30 mouse cellular contexts compared by ENCODE assay signal in genomic region chr15:64007060-64007914, GRCm38 (mm10). TPM values are rescaled to one million over a fixed set of nuclear protein-coding genes. Genes with fewer than 3 reads are reported as not detected.
DNase-seq lines count a peak whose midpoint lies in the region; ATAC-seq and TF ChIP-seq lines count a peak whose summit lies in the region.
"Had no signal": no experiment of that assay in that cellular context is flagged by ENCODE, and none has a peak within 500 bp of the region (broad histone marks: within the 10 kb centered on the region; RNA-seq: fewer than 3 reads in every experiment).

No protein-coding gene starts in this region.

- 48% methylated on average over 9 of the region's 9 CpGs for WGBS in heart, embryonic 10.5 days
- WGBS in kidney, postnatal 0 days = 45% methylated on average over 9 of the region's 9 CpGs

- peak; percentile 51 for DNase-seq in heart, embryonic 10.5 days (ENCODE audit: low spot score)
- DNase-seq in heart, adult 18-20 months = no peak
- DNase-seq in kidney, postnatal 0 days (ENCODE audit: low spot score) = no peak
- no peak for DNase-seq in kidney, postnatal 10 days
- peak; percentile 36 for DNase-seq in testis, postnatal 10 days (ENCODE audit: low spot score)
- DNase-seq in testis, postnatal 14 days (ENCODE audit: low spot score) = no peak
- DNase-seq in adrenal gland, adult (ENCODE audit: inconsistent age in 2 of 2, low spot score in 1 of 2) = no peak
- no peak for DNase-seq in left cerebral cortex, postnatal 10 days (ENCODE audit: extremely low spot score in 1 of 2, low spot score in 2 of 2)
- DNase-seq: adrenal gland, postnatal 10 days; cerebellum, adult 2 months; cerebellum, postnatal 36 days; embryo, embryonic 11 days; gastrocnemius, postnatal 36 days; kidney, postnatal 14 days; lung, embryonic 14.5 days; lung, postnatal 4 days; right cerebral cortex, adult 18-20 months; right cerebral cortex, postnatal 4 days; thymus, adult 18-20 months; thymus, postnatal 36 days had no signal

- intact Hi-C loops in left cerebral cortex, postnatal 10 days (cut with DNase I) = no loop called here

- H3K4me1 ChIP-seq in heart, embryonic 10.5 days = peaks cover 16% of the 10 kb centered on the region
- peaks cover 4% of the 10 kb centered on the region; the same call in 1 of the 2 replicates for H3K4me1 ChIP-seq in kidney, postnatal 0 days (replicated peaks; ENCODE audit: insufficient read depth, low read length)
- H3K4me1 ChIP-seq: forebrain, embryonic 13.5 days had no signal

- H3K9ac ChIP-seq in kidney, postnatal 0 days (ENCODE audit: low read depth, low read length) = no peak overlapping the region
- H3K9ac ChIP-seq: embryonic facial prominence, embryonic 13.5 days; forebrain, embryonic 13.5 days; liver, embryonic 12.5 days; lung, embryonic 14.5 days had no signal

- TF ChIP-seq CTCF in kidney, postnatal 0 days (IDR thresholded peaks at IDR 0.05; ENCODE audit: low read depth) = peak; percentile 25; the same call in 1 of the 2 replicates

- no peaks in the 10 kb centered on the region for H3K27me3 ChIP-seq in heart, embryonic 10.5 days (ENCODE audit: insufficient read depth, poor library complexity, severe bottlenecking)
- no peaks in the 10 kb centered on the region for H3K27me3 ChIP-seq in kidney, postnatal 0 days (ENCODE audit: insufficient read depth, low read length)
- H3K27me3 ChIP-seq: embryonic facial prominence, embryonic 13.5 days; forebrain, embryonic 13.5 days; liver, embryonic 12.5 days had no signal

- H3K36me3 ChIP-seq in heart, embryonic 10.5 days = peaks cover 3% of the 10 kb centered on the region; the same call in 1 of the 2 replicates
- H3K36me3 ChIP-seq in kidney, postnatal 0 days (ENCODE audit: insufficient read depth, low read length) = no peaks in the 10 kb centered on the region
- H3K36me3 ChIP-seq: liver, embryonic 12.5 days; midbrain, embryonic 10.5 days had no signal

- no peak for ATAC-seq in kidney, postnatal 0 days (replicated peaks; ENCODE audit: low FRiP score, low read depth)
- ATAC-seq: CD4-positive, CD25-positive, alpha-beta regulatory T cell, adult 4 months; forebrain, embryonic 13.5 days; intestine, postnatal 0 days; liver, embryonic 12.5 days; midbrain, embryonic 16.5 days had no signal

- H3K4me2 ChIP-seq in kidney, postnatal 0 days (ENCODE audit: low read length) = no peak overlapping the region
- H3K4me2 ChIP-seq: embryonic facial prominence, embryonic 13.5 days; forebrain, embryonic 13.5 days; liver, embryonic 12.5 days; lung, embryonic 14.5 days had no signal

- H3K4me3 ChIP-seq in heart, embryonic 10.5 days = no peak overlapping the region
- H3K4me3 ChIP-seq in kidney, postnatal 0 days (replicated peaks; ENCODE audit: low read depth, low read length) = no peak overlapping the region
- H3K4me3 ChIP-seq: embryonic facial prominence, embryonic 13.5 days; erythroblast, embryonic 14.5 days; forebrain, embryonic 13.5 days; left cerebral cortex, adult 2 months; liver, embryonic 12.5 days; midbrain, embryonic 10.5 days; myocyte had no signal

- H3K9me3 ChIP-seq in heart, embryonic 10.5 days = no peaks in the 10 kb centered on the region
- no peaks in the 10 kb centered on the region for H3K9me3 ChIP-seq in kidney, postnatal 0 days (replicated peaks; ENCODE audit: low read length)
- H3K9me3 ChIP-seq: embryonic facial prominence, embryonic 13.5 days; forebrain, embryonic 13.5 days; liver, embryonic 12.5 days had no signal

- H3K27ac ChIP-seq in heart, embryonic 10.5 days = no peak overlapping the region
- no peak overlapping the region for H3K27ac ChIP-seq in kidney, postnatal 0 days
- H3K27ac ChIP-seq: embryonic facial prominence, embryonic 13.5 days; forebrain, embryonic 13.5 days; left cerebral cortex, adult 2 months; liver, embryonic 12.5 days; midbrain, embryonic 10.5 days had no signal

RNA-seq across cellular contexts. Expression of gene Fam49b, which starts 53.0 kb away (rescaled TPM):
- polyA plus RNA-seq in heart, embryonic 10.5 days (2016; fragmentation: Nextera tagmentation; extraction: Ambion mirVana) = 60.7 and 64.9 TPM in 2 replicates
- total RNA-seq in heart, adult 18-20 months (2021) = 10 to 100 TPM; 24.3 to 30.0 TPM
- polyA plus RNA-seq in kidney, postnatal 0 days (2015; fragmentation: Nextera tagmentation; extraction: Ambion mirVana) = 54.2 and 54.5 TPM in 2 replicates
- total RNA-seq in left cerebral cortex, postnatal 10 days (2021) = 100 to 1,000 TPM; 241 to 242 TPM

Comparison
In these comparisons a context has a peak if more than half of its experiments do, and no peak if none do; other contexts are left out.
1. DNase-seq: peak in heart, embryonic 10.5 days (single experiment) and testis, postnatal 10 days (single experiment); none in heart, adult 18-20 months (0 of 2), kidney, postnatal 0 days (single experiment), kidney, postnatal 10 days (single experiment), testis, postnatal 14 days (single experiment), adrenal gland, adult (0 of 2) and left cerebral cortex, postnatal 10 days (0 of 2).
2. RNA of gene Fam49b, which starts 53.0 kb away (total RNA-seq): 241 to 242 TPM in left cerebral cortex, postnatal 10 days; 24.3 to 30.0 TPM in heart, adult 18-20 months; every median in the first group is over 4 times any median in the second.